Mouse (Mus musculus) CH12.LX (cell line): ENCODE measurements around the gene Oxt. TPM values are rescaled to one million over a fixed set of nuclear protein-coding genes. Genes with fewer than 3 reads are reported as not detected.

Experiments used
- DNase-seq: peaks from one replicate; pipeline ENCODE4 v3.0.0-alpha.2; 2013; ENCODE audit errors: extremely low read depth
- H3K27ac ChIP-seq: 2 replicates; pipeline ENCODE4 v1.5.1; 2012; ENCODE audit warnings: low read depth, mild to moderate bottlenecking, control low read depth, moderate library complexity; ENCODE audit not compliant: insufficient read depth
- H3K27me3 ChIP-seq: replicated peaks from 2 replicates; pipeline ENCODE3; 2012; ENCODE audit warnings: inconsistent platforms
- H3K36me3 ChIP-seq, 2 experiments: replicated peaks in 1 of 2; 2 replicates each; pipeline versions ENCODE3 to v1.6.1; 2012; ENCODE audit warnings: inconsistent platforms in 1 of 2, low read length in 1 of 2, mild to moderate bottlenecking in 1 of 2, mixed read lengths in 1 of 2, moderate library complexity in 1 of 2; ENCODE audit not compliant: control insufficient read depth in 1 of 2, insufficient read depth in 1 of 2
- H3K4me1 ChIP-seq, 2 experiments: 2 replicates each; pipeline ENCODE4 v1.6.1; 2012; ENCODE audit warnings: inconsistent platforms in 1 of 2, moderate library complexity in 1 of 2; ENCODE audit not compliant: insufficient read depth in 2 of 2, control insufficient read depth in 1 of 2
- H3K4me2 ChIP-seq: 2 replicates; pipeline ENCODE4 v1.6.1; 2012; ENCODE audit warnings: low read depth, mild to moderate bottlenecking, control low read depth; ENCODE audit not compliant: poor library complexity, insufficient read depth, severe bottlenecking
- H3K4me3 ChIP-seq, 3 experiments: fragments of 150-350 bp in 1 of 3; sonication (generic) in 1 of 3; replicated peaks in 1 of 3; 2 replicates each; pipeline versions ENCODE3 to v1.5.1; 2011 to 2012; ENCODE audit warnings: low read depth in 2 of 3, low read length in 2 of 3, mild to moderate bottlenecking in 2 of 3, moderate library complexity in 2 of 3, control low read depth in 1 of 3, improper control_type of control experiment in 1 of 3, inconsistent platforms in 1 of 3, mixed read lengths in 1 of 3; ENCODE audit not compliant: poor library complexity in 1 of 3
- H3K79me2 ChIP-seq: replicated peaks from 2 replicates; pipeline ENCODE4 v1.6.1; 2012; ENCODE audit warnings: mild to moderate bottlenecking, moderate library complexity; ENCODE audit not compliant: control insufficient read depth, poor library complexity, insufficient read depth, severe bottlenecking; ENCODE audit errors: extremely low read depth
- H3K9ac ChIP-seq: 2 replicates; pipeline ENCODE4 v1.6.1; 2012; ENCODE audit warnings: low read depth, mild to moderate bottlenecking, control low read depth, moderate library complexity; ENCODE audit not compliant: insufficient read depth
- H3K9me3 ChIP-seq: replicated peaks from 2 replicates; pipeline ENCODE3; 2012; ENCODE audit warnings: low read length, inconsistent platforms, mixed read lengths
- CHD1 ChIP-seq: IDR thresholded peaks from 2 replicates; pipeline ENCODE4 v1.6.1; 2012; ENCODE audit warnings: low read depth, low read length, improper control_type of control experiment, inconsistent platforms
- CTCF ChIP-seq, 2 experiments: IDR thresholded peaks in 1 of 2; conservative IDR thresholded peaks in 1 of 2; 2 replicates each; pipeline ENCODE4 v1.5.1; 2011 to 2012; ENCODE audit warnings: low read depth in 2 of 2, low read length in 2 of 2, improper control_type of control experiment in 1 of 2, inconsistent platforms in 1 of 2, mild to moderate bottlenecking in 1 of 2, moderate library complexity in 1 of 2
- E2F4 ChIP-seq: IDR thresholded peaks from 2 replicates; pipeline ENCODE4 v1.6.1; 2011; ENCODE audit warnings: low read depth, low read length, improper control_type of control experiment; ENCODE audit not compliant: insufficient replicate concordance
- ELF1 ChIP-seq: IDR thresholded peaks from 2 replicates; pipeline ENCODE4 v1.6.1; 2014; ENCODE audit warnings: low read depth, mild to moderate bottlenecking, inconsistent platforms, low read length, improper control_type of control experiment
- GABPA ChIP-seq: IDR thresholded peaks from 2 replicates; pipeline ENCODE4 v1.6.1; 2012; ENCODE audit warnings: low read depth, low read length, improper control_type of control experiment, inconsistent platforms; ENCODE audit not compliant: insufficient replicate concordance
- MAFK ChIP-seq: IDR thresholded peaks from 2 replicates; pipeline ENCODE4 v1.6.1; 2011; ENCODE audit warnings: low read length, improper control_type of control experiment; ENCODE audit not compliant: insufficient replicate concordance
- MAX ChIP-seq: IDR thresholded peaks from 2 replicates; pipeline ENCODE4 v1.6.1; 2011; ENCODE audit warnings: low read length, improper control_type of control experiment
- MEF2A ChIP-seq: IDR thresholded peaks from 2 replicates; pipeline ENCODE4 v1.6.1; 2014; ENCODE audit warnings: low read depth, mild to moderate bottlenecking, inconsistent platforms, low read length, improper control_type of control experiment, borderline replicate concordance
- NRF1 ChIP-seq: IDR thresholded peaks from 2 replicates; pipeline ENCODE4 v1.6.1; 2014; ENCODE audit warnings: low read depth, mild to moderate bottlenecking, inconsistent platforms, low read length, improper control_type of control experiment, moderate library complexity
- POLR2AphosphoS2 ChIP-seq: IDR thresholded peaks from 2 replicates; pipeline ENCODE4 v1.6.1; 2011; ENCODE audit warnings: low read depth, low read length, improper control_type of control experiment
- RAD21 ChIP-seq: IDR thresholded peaks from 2 replicates; pipeline ENCODE4 v1.6.1; 2011; ENCODE audit warnings: low read depth, mild to moderate bottlenecking, low read length, improper control_type of control experiment, moderate library complexity
- RCOR1 ChIP-seq: conservative IDR thresholded peaks from 2 replicates; pipeline ENCODE4 v1.6.1; 2012; ENCODE audit warnings: low read depth, mild to moderate bottlenecking, inconsistent platforms, low read length, improper control_type of control experiment
- TBP ChIP-seq: conservative IDR thresholded peaks from 2 replicates; pipeline ENCODE4 v1.6.1; 2011; ENCODE audit warnings: low read depth, low read length, improper control_type of control experiment
- USF1 ChIP-seq: IDR thresholded peaks from 2 replicates; pipeline ENCODE4 v1.6.1; 2014; ENCODE audit warnings: low read depth, mild to moderate bottlenecking, inconsistent platforms, low read length, improper control_type of control experiment
- ZC3H11A ChIP-seq: IDR thresholded peaks from 2 replicates; pipeline ENCODE4 v1.6.1; 2012; ENCODE audit warnings: low read depth, mild to moderate bottlenecking, inconsistent platforms, low read length, improper control_type of control experiment
- dilution Hi-C: fragments of 300-500 bp; cut with MboI; formaldehyde crosslinking; loops from 2 replicates; pipeline ENCODE4 v1.14.3; 2020; ENCODE audit warnings: low sequenced_read_pairs; ENCODE audit not compliant: extremely low pct_unique_long_range_greater_than_20kb, extremely low pct_ligation_motif_present
- in situ Hi-C: fragments of 300-500 bp; cut with MboI; formaldehyde crosslinking; loops from 3 replicates; pipeline ENCODE4 v1.14.3; 2019; ENCODE audit warnings: low sequenced_read_pairs, low pct_ligation_motif_present, low pct_unique_long_range_greater_than_20kb, mixed read lengths
- polyA plus RNA-seq: library from polyadenylated mRNA; unstranded; fragments of >175 nt; gene quantifications from 2 replicates; pipeline ENCODE4 v1.2.1, GENCODE M21; 2012; ENCODE audit warnings: low read depth; ENCODE audit not compliant: insufficient read length
- total RNA-seq, 2 experiments: library from RNA; depleted of rRNA; stranded (reverse); fragments of 300-350 nt in 1 of 2; fragments of >200 nt in 1 of 2; gene quantifications; 2 replicates each; pipeline ENCODE4 v1.2.3; 2012 to 2014

Oxt gene
- total and polyA plus RNA-seq, 3 experiments, result not detected

DNA sequence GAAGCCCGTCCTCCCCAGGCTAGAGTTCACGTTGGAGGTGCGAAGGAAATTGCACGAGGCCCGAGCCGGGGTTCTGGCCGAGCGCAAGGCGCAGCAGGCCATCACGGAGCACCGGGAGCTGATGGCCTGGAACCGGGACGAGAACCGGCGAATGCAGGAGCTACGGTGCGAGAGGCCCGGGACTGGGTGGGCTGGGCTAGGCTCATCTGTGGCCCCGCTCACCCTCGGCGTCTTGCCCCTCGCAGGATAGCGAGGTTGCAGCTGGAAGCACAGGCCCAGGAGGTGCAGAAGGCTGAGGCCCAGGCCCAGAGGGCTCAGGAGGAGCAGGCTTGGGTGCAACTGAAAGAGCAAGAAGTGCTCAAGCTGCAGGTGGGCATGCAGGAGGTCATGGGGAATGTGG, 11.9 kb upstream of the Oxt start:
- dilution Hi-C loops, result no loop called here
- in situ Hi-C loops, result loop anchor here (25.0 kb wide), 1 partner anchor 277 kb away; the partner anchor contains the start of genes Ebf4 and Idh3b
- H3K36me3 ChIP-seq, result peaks cover 14 to 40% of the 10 kb centered on the region in 2 experiments
- DNase-seq, result no peak
- 0 out of 2 replicates have a peak overlapping the region, but pooled peaks have one; percentile 13 for H3K27ac ChIP-seq
- H3K9ac ChIP-seq, result peak overlapping the region; percentile 79
- no peaks in the 10 kb centered on the region for H3K27me3 ChIP-seq
- no peak for TF ChIP-seq GABPA
- no peak for TF ChIP-seq E2F4
- TF ChIP-seq CTCF (conservative IDR thresholded peaks at IDR 0.05 in 1 of 2, IDR thresholded peaks at IDR 0.05 in 1 of 2; ENCODE audit: low read depth in 2 of 2, low read length in 2 of 2), result no peak
- TF ChIP-seq ELF1, result no peak
- no peak for TF ChIP-seq NRF1
- no peak for TF ChIP-seq POLR2AphosphoS2
- TF ChIP-seq CHD1, result no peak
- no peak for TF ChIP-seq USF1
- TF ChIP-seq MEF2A, result no peak
- no peak for TF ChIP-seq RAD21
- TF ChIP-seq RCOR1, result no peak
- no peak for TF ChIP-seq MAFK
- TF ChIP-seq TBP, result no peak
- TF ChIP-seq ZC3H11A, result no peak
- no peak for TF ChIP-seq MAX
- H3K4me2 ChIP-seq, result peak overlapping the region; percentile 74
- H3K79me2 ChIP-seq, result peaks cover 12% of the 10 kb centered on the region
- H3K9me3 ChIP-seq, result no peaks in the 10 kb centered on the region
- H3K4me3 ChIP-seq, result peak overlapping the region; percentile 86 to 100 (median 91)
- peaks cover 5 to 21% of the 10 kb centered on the region in 2 experiments; a peak in 3 of 4 replicates for H3K4me1 ChIP-seq

DNA sequence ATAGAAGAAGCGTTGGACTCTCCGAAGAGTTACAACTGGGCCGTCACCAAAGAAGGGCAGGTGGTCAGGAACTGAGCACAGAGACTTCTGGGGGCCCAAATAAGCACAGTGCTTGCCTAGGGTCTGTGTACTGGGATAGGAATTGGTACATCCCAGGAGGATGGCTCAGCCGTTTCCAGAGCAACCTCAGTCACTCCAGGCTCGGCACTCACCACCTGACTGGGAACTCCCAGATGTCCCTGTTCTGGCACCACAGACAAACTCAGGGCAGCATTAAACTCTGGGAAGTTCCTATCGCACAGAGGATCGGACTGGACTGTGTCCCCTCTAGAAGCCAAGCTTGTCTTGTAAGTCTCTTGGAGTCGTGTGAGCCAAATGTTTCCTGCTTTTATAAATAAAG, 11.0 kb upstream of the Oxt start:
- Histone ChIP-seq H3K27ac (no peak overlapping the region), H3K4me2 (peak overlapping the region; percentile 74; the same call in 1 of the 2 replicates), H3K9ac (peak overlapping the region; percentile 79; the same call in 1 of the 2 replicates), H3K4me3 (peak overlapping the region in 1 of 3 experiments; percentile 100)
- in situ Hi-C loops, result loop anchor here (25.0 kb wide), 1 partner anchor 278 kb away; the partner anchor contains the start of genes Ebf4 and Idh3b
- DNase-seq, result no peak
- dilution Hi-C loops, result no loop called here
- TF ChIP-seq MAFK, result no peak
- TF ChIP-seq, all 38 proteins: peak for 0
- Histone ChIP-seq H3K79me2 (peaks cover 12% of the 10 kb centered on the region), H3K4me1 (peaks cover 5 to 21% of the 10 kb centered on the region in 2 experiments; a peak in 3 of 4 replicates), H3K27me3 (no peaks in the 10 kb centered on the region), H3K36me3 (peaks cover 14 to 33% of the 10 kb centered on the region in 2 experiments), H3K9me3 (no peaks in the 10 kb centered on the region)
